Mouse (Mus musculus) liver, embryonic 14.5 days (tissue): ENCODE data around the gene Gm49380.

Source experiments
- CTCF ChIP-seq: IDR thresholded peaks from 2 replicates; pipeline ENCODE4 v1.5.1; 2016; ENCODE audit warnings: antibody characterized with exemption, low read depth, control low read depth
- EP300 ChIP-seq: IDR thresholded peaks from 2 replicates; pipeline ENCODE4 v1.6.1; 2016; ENCODE audit warnings: antibody characterized with exemption, low read depth

DNA sequence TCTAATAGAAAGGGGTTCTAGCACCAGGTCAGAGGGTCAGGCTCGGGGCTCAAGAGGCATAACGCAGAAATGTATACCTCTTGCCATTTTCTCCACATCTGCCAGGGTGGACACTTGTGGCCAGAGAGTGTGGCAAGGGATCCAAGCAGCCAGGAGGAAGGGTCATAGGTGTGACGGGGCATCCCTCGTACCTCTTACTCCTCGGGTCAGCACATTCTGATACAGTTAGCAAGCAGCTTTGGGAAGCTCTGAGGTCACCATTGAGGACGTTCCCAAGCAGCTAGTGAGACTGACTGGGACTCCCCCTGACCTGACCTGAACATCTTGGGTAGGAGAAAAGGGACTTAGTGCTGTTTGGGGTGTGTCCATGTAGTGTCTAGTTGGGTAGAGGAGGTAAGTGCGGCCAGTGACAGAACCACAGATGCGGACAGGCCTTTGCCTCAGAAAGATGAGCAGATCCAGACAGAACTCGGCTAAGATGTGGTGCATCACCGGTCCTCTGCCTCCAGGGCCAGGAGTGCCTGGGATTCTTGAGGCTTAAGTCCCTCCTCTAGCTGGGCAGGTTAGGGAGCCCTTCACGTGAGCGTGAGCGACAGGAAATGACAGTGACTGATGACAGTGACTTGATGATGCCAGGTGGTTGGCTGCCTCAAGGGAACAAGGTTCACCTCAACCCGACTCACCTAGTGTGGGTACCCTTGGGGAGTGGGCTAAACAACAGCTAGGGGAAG lies 43.0 kb downstream of the Gm49380 start:
- TF ChIP-seq CTCF = no peak
- no peak for TF ChIP-seq EP300
